Mouse (Mus musculus): ENCODE results near the gene Gss. TPM values are rescaled to one million over a fixed set of nuclear protein-coding genes. Genes with fewer than 3 reads are reported as not detected.
A peak's percentile ranks its signal among the peaks of the same experiment; 100 is the strongest.
"Not testable (repeated sequence)": the region's sequence is repeated elsewhere in the genome, so short reads cannot be mapped to it uniquely, and the experiment has no call there.

Gss gene
- total RNA-seq, 2 experiments from 2014 or later: 14.4 to 15.6 TPM

DNA sequence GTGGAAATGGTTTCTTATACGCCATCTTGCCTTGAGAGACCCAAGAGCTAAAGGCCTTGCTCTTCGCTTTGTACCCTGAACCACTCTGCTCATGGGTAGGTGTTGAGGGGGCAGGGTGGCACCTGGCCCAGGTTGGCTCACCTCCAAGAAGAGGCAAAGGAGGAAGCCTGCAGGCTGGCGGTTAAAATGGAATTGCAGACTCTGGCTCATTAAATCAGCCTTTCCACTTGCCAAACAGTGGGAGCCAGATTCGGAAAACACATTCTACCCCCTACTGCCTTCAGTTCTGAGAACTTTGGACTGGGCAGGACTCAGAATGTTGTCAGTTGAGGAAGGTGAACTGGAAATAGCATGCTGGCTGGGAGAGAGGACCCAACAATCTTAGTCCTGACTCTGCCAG lies 17.9 kb downstream of the Gss start:
- DNase-seq: peak; percentile 29 to 34

- no peak for DNase-seq
These were observed 18.6 kb downstream of the Gss start for GRCm38 (mm10) chr2:155573996-155574395.

GRCm38 (mm10) chr2:155573001-155573400 lies 19.6 kb downstream of the Gss start:
- no peak for DNase-seq

GRCm38 (mm10) chr2:155569223-155569807 lies 23.3 kb downstream of the Gss start:
- no peak for DNase-seq

DNA sequence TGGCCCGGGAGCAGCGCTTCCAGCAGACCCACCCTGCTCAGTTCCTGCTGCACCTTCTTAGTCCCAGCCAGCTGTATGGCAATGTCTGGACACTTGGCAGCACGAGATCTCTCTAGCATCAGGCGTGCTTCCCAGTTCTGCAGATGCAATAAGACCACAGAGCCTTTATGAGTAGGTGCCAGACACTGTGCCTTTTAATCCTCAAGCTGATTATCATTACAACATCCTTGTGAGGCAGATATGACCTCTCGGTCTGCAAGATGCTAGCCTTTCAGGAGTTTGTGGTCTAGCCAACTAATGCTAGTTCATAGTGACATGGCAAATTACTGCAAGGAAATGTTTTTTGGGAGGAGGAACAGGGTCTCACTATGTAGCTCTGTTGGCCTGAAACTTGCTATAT lies 24.9 kb downstream of the Gss start:
- DNase-seq: no peak

DNA sequence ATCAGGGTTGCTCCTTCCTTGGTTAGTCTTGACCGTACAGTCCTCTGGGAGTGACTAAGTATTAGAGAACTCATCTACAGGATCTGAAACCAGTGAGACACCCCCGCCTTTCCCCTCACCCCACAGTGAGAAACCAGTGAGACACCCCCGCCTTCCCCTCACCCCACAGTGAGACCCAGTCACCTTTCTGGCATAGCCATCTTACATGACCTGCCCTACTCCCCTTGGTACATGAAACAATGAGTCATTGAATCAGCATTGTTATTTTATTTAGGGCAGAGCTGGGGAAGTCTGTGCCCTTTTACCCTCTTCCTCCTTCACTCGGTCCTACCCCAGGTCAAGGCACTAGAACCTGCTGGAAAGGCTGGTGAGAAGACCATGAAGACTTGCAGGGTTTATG lies 29.7 kb downstream of the Gss start:
- no peak for DNase-seq

GRCm38 (mm10) chr2:155562209-155562608 lies 30.4 kb downstream of the Gss start:
- DNase-seq: no peak

- no peak for DNase-seq
These were observed 38.1 kb downstream of the Gss start for GRCm38 (mm10) chr2:155554426-155554985.

DNA sequence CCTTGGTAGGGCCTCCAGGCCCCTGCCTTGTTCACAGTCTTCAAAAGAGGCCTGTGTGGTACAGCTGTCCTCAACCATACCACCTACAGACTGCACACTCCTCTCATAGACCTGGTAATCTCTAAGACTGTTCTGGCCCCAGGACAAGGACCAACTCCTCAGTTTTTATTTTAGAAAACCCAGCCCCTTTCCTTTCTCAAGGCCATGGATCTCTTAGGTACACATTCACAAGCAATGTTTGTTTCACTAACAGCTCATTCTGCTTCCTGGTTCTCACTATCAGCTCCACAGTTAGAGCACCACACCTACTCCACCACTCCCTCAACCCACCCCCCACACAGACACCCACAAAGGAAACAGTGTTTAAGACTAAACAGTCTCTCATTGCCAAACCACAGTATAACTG lies 39.7 kb downstream of the Gss start:
- DNase-seq: peak in 1 of 2 experiments; percentile 8

DNA sequence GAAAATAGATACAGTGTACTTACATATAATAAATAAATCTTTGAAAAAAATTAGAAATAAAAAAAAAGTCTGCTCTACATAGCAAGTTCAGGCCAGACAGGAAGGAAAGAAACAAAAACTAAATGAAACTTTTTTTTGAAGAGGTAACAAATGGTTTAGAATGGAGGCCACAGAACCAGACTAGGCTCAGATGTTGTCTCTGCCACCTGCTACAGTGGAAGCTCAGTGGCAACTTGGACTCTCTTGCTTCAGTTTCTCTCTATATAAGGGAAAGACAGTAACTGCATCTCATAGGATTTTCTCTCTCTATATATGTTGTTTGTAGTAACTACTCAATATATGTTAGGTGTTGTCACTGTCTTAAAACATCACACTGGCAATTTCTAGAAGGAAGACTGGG lies 40.3 kb downstream of the Gss start:
- no peak for DNase-seq

DNA sequence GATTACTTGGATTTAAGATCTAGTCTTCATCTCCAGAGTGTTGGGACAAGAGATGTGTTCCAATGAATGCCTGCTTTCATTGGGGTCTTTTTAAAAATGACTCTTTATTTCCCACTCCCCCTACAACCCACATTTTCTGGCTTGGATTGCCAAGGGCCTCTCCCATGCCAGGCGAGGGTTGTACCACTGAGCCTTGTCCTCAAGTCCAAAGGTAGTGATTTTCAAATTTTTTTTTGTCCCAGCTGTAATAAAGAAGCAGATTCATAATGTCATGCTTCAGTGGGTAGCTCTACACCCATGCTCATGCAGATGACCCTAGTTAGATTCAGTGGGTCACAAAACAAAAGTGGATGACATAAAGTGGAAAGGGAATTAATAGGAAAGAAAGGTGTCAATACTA lies 45.7 kb downstream of the Gss start:
- no peak for DNase-seq

- DNase-seq: peak; percentile 64 to 76
These were observed 51.7 kb downstream of the Gss start for GRCm38 (mm10) chr2:155540822-155541458.

DNA sequence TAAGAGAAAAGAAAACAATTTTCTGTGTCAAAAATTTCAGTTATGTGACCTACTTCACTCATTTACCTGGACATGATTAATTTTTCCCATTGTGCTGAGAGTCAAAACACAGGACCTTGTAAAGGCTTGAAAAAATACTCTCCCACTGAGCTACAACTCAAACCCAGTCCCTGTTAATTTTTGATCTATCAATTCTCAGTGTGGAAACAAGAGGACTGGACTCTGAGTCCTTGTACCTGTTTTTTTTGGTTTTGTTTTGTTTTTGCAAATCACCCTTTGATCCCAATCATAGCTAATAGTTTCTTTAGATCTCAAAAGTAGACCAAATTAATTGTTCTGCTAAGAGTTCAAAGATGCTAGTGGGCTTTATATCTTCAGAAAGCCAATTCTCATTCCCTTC lies 52.9 kb downstream of the Gss start:
- DNase-seq: no peak

DNA sequence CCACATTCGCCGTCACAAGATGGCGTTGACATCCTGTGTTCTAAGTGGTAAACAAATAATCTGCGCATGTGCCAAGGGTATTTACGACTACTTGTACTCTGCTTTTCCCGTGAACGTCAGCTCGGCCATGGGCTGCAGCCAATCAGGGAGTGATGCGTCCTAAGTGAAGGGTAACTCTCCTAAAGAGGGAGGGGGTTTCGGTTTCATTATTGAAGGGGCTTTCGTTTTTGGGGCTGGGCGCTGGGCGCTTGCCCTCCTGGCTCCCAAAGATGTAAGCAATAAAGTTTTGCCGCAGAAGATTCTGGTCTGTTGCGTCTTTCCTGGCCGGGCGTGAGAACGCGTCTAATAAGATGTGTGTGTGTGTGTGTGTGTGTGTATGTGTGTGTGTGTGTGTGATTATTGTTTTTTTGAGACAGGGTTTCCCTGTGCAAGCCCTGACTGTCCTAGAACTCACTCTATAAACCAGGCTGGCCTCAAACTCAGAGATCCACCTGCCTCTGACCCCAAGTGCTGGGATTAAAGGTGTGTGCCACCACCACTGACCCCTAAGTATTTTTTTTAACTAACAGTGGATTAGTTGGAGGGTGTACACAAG lies 54.0 kb downstream of the Gss start:
- DNase-seq: not testable (repeated sequence)

DNA sequence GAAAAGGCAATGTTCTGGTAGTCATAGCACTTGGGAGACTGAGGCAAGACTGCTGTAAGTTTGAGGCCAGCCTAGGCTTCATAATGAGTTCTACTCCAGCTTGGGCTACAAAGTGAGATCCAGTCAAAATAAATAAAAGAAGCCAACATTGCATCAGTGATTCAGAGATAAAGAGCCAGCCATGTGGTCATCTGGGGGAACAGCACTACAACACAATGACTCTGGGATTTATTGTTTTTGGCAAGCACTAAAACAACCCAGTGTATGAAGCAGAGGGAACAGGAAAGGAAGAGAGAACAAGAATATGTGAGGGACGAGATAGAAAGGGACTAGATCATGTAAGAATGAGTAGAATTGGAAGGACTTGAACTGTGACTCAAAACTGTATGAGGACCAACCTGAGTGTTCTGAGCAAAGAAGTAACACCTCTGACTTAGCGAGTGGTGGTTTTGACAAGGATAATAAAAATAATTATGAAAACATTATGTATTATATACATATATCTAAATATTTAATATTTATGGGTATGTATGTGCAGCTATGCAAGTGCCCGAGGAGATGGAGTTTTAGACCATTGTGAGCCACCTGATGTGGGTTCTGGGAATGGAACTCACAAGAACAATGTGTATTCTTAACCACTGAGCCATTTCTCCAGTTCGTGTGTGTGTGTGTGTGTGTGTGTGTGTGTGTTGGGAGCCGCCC lies 54.7 kb downstream of the Gss start:
- no peak for DNase-seq

GRCm38 (mm10) chr2:155536292-155536691 lies 56.3 kb downstream of the Gss start:
- DNase-seq: no peak

- no peak for DNase-seq
These were observed 65.2 kb downstream of the Gss start for GRCm38 (mm10) chr2:155527367-155527766.

DNA sequence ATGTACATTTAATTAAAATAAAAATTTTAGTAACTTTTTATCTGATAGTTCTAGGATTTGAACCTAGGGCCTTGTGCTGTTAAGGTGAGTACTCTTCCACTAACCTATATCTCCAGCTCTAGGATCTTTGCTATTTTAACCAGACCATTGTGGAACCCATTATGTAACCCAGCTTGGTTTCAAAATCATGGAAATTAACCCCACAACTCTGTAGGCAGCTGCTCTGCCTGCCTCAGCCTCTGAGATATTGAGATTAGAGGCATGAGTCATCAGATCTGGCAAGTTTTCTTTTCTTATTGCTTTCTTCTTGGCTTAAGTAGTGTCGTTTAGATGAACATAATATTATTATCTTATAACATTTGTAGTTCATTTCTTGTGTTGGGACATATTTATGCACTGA lies 68.2 kb downstream of the Gss start:
- no peak for DNase-seq

DNA sequence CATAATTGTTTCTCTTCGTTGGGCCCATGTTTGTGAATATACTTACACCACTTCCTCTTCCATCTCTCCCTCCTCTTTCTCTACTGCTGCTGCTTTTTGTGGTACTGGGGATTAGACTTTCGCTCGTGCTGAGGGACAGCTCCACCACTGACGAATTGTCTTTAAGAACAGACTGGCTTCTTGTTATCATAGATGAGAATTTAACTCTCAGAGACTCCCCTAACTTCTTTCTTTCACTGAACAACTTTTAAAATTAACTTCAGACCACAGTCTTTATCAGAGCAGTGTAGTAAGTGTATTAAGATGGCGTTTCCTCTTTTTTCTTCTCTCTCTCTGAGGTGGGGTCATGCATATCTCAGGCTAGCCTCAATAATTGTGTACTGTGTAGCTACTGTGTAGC lies 68.9 kb downstream of the Gss start:
- no peak for DNase-seq

- no peak for DNase-seq
These were observed 73.9 kb downstream of the Gss start for GRCm38 (mm10) chr2:155518531-155519270.

DNA sequence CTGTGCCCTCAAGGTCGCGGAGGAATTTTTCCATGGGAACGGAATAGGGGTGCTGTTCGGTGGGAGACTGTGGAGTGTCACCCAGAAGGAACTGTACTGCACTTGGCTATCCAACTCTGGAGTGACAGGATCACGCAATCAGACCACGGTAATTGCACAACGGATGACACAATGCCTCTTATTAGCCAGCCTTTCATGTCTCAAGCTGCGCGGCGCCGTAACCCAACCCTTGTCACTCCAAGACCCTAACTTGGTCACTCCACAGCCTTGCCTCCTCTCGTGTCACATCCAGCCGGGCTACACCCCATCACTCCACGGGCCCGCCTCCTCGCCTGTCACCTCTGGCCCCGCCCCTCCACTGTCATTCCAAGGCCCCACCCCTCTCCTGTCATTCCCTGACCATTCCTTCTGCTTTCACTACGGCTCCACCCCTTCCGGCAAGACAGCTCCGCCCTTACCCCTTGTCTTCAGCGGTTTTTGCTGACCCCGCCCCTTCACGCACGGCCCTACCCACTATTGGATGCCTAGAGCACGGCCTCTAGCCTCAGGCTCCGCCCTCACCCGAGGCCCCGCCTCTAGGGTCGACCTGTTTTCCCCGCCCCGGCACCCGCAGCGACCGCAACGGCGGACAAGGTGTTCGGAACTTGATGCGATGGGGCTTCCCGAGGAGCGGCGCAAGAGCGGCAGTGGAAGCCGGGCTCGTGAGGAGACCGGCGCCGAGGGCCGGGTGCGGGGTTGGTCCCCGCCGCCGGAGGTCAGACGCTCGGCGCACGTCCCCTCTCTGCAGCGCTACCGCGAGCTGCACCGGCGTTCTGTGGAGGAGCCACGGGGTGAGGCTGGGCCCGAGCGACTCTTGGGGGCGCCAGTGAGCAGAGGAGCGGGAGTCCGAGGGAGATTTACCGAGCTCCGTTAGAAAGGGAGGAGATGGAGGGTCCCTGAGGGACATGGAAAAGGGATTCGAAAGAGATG lies 74.9 kb downstream of the Gss start, which contains the start of the genes Acss2 and Ggt7:
Gene Acss2 (plus strand): TSS at position 494 of the 969 bp plus-strand sequence.
Gene Ggt7 (minus strand): TSS at position 783 of the 969 bp plus-strand sequence.
- peak; percentile 99 to 100 for DNase-seq
